Mouse (Mus musculus): Measurements from ENCODE around the gene Clec16a. TPM values are rescaled to one million over a fixed set of nuclear protein-coding genes. Genes with fewer than 3 reads are reported as not detected.

The Clec16a gene
- polyA plus RNA-seq, 1 experiment from 2014 or later, result 69.0 TPM

DNA sequence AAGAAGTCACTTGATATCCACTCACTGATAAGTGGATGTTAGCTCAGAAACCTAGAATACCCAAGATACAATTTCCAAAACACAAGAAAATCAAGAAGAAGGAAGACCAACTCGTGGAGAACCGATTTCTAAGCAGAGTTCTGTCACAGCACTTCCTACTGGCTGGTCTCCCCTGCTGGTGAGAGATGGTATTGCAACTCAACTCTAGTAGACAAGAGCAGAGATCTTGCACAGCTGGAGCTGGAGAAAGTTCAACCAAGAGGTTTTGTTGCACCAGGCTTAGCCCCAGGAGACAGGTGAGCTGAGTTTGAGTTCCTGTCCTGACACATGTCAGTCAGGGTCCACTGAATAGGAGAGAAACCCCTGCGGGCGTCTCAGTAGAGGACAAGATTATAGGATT, 222.0 kb downstream of the Clec16a start:
- no peak overlapping the region for H3K9ac ChIP-seq
- no peaks in the 10 kb centered on the region for H3K9me3 ChIP-seq
- 0 out of 2 replicates have a peak, but pooled peaks cover 5% of the 10 kb centered on the region for H3K4me1 ChIP-seq (replicated peaks)
- H3K27me3 ChIP-seq, result 0 out of 2 replicates have a peak, but pooled peaks cover 3% of the 10 kb centered on the region
- no peak for ATAC-seq (ENCODE audit: low read depth)
- H3K36me3 ChIP-seq, result no peaks in the 10 kb centered on the region
- no peak overlapping the region for H3K4me2 ChIP-seq
- 59% methylated on average over 4 of the region's 4 CpGs for WGBS
- no peak overlapping the region for H3K4me3 ChIP-seq
- no peak overlapping the region for H3K27ac ChIP-seq (replicated peaks)

DNA sequence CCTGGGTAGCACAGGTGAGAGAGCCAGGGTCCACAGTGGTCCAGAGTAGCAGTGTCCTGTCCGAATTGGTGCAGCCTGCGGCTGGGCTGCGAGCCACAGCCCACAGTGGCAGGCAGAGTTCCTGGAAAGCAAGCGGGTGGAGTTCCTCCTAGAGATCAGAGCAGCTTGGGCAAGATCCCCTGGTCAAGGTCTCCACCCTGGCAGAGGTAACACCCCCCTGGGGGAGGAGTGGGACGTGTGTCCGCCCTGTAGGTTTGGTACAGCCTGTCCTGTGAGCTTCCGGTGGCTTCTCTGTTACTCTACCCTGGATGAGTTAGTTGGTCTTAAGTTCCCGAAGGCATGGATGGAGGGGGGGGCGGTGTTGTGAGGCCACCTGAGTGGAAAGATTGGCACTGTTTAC, 223.7 kb downstream of the Clec16a start:
- H3K4me1 ChIP-seq (replicated peaks), result 0 out of 2 replicates have a peak, but pooled peaks cover 5% of the 10 kb centered on the region
- H3K27me3 ChIP-seq, result 0 out of 2 replicates have a peak, but pooled peaks cover 3% of the 10 kb centered on the region
- H3K36me3 ChIP-seq, result no peaks in the 10 kb centered on the region
- no peaks in the 10 kb centered on the region for H3K9me3 ChIP-seq
- ATAC-seq (ENCODE audit: low read depth), result no peak
- H3K4me3 ChIP-seq, result no peak overlapping the region
- no peak overlapping the region for H3K9ac ChIP-seq
- WGBS, result 61% methylated on average over 9 of the region's 9 CpGs
- no peak overlapping the region for H3K4me2 ChIP-seq
- H3K27ac ChIP-seq (replicated peaks), result no peak overlapping the region

DNA sequence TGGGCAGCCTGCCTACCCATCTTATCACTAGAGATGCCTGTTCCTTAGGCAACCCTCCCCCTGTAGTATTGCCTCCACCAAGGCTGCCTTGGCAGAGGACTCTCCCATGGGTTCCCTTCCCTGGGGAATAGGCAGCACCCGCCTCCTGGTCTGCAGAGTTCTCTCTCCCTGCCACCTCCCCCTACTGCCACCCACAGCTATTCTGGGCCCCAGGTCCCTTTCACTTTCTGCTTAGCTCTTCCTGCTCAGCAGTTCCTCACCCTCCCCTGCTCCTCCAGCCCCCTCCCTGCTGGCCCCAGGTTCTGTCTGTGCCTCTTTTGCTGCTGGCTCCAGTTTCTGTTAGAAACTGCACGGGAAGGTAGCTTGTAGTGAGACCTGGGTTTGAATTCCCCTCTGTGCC, 224.5 kb downstream of the Clec16a start:
- Histone ChIP-seq H3K9me3 (no peaks in the 10 kb centered on the region), H3K4me1 (replicated peaks) (0 out of 2 replicates have a peak, but pooled peaks cover 5% of the 10 kb centered on the region), H3K9ac (no peak overlapping the region), H3K27ac (replicated peaks) (no peak overlapping the region), H3K4me3 (no peak overlapping the region), H3K4me2 (no peak overlapping the region), H3K36me3 (no peaks in the 10 kb centered on the region), H3K27me3 (0 out of 2 replicates have a peak, but pooled peaks cover 3% of the 10 kb centered on the region)
- ATAC-seq (ENCODE audit: low read depth), result no peak
- WGBS, result 43% methylated on average over 2 of the region's 2 CpGs

DNA sequence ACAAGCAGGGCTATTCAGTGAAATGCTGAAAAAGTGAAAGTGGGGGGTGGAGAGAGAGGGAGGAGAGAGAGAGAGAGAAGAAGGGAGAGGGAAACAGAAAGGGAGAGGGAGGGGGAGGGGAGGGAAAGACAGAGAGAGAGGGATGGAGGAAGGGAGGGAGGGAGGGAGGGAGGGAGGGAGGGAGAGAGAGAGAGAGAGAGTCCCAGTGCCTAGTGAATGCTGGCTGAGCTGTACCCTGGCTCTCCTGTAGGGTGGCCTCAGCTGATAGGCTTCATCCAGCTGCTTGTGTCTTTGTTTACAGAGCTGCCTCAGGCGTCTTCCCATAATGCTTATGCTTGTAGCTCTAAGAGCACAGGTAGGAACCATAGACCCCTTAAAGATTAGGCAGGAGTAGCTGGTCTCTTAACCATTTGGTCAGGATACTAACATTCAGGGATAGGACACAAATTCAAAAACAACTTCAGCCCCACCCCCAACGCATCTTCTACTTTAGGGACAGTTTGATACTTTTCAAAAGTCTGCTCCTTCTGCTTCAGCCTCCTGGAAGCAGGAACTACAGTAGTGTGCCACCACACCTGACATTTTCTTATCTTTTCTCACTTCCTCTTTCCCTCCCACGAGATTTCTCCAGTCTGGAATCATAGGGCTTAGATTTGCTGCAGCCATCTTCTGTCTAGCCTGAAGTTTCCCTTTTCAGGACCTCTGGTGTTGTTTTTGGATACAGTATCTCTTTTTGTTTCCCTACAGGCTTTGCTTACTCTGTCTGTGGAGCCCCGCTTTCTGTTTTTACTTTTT, 225.6 kb downstream of the Clec16a start:
- Histone ChIP-seq H3K27ac (replicated peaks) (no peak overlapping the region), H3K9me3 (no peaks in the 10 kb centered on the region), H3K4me2 (no peak overlapping the region), H3K27me3 (0 out of 2 replicates have a peak, but pooled peaks cover 3% of the 10 kb centered on the region), H3K4me3 (no peak overlapping the region), H3K36me3 (no peaks in the 10 kb centered on the region), H3K9ac (no peak overlapping the region), H3K4me1 (replicated peaks) (0 out of 2 replicates have a peak, but pooled peaks cover 5% of the 10 kb centered on the region)
- WGBS, result 68% methylated on average over 4 of the region's 4 CpGs
- no peak for ATAC-seq (ENCODE audit: low read depth)

DNA sequence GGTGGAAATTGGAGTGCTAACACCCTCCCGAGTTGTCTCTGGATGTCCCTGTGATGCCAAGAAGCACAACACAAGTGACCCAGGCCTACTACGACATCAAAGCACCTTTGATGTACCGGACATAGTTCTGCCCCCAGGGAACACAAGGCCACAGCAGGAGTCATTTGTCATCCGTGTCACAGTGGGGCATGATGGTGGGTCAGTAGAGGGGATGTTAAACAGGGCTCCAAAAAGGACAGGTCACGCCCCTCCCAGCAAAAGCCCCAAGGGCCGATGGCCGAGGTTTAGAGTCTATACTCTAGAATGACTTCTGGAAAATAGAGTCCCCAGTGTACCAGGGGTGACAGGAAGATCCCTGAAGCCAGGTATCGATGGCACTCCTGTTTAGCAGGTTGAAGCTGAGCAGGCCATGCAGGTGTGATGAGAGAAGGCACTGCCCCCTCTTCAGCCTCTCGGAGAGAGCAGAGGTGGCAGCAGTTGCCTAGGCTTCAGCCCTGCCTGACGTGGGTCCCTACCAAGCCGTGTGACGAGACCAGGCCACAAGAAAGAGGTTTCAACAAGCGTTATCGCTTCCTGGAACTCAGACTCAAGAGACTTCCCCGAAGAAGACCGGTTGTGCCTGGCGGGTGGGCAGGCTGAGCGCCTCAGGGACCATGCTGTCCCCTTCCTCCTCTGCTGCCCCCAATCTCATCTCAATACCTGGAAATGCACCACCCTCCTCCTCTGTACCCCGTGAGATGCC, 226.8 kb downstream of the Clec16a start:
- Histone ChIP-seq H3K27me3 (0 out of 2 replicates have a peak, but pooled peaks cover 3% of the 10 kb centered on the region), H3K4me2 (no peak overlapping the region), H3K4me3 (no peak overlapping the region), H3K27ac (replicated peaks) (no peak overlapping the region), H3K9me3 (no peaks in the 10 kb centered on the region), H3K36me3 (no peaks in the 10 kb centered on the region), H3K9ac (no peak overlapping the region), H3K4me1 (replicated peaks) (0 out of 2 replicates have a peak, but pooled peaks cover 5% of the 10 kb centered on the region)
- 48% methylated on average over 19 of the region's 19 CpGs for WGBS
- no peak for ATAC-seq (ENCODE audit: low read depth)

DNA sequence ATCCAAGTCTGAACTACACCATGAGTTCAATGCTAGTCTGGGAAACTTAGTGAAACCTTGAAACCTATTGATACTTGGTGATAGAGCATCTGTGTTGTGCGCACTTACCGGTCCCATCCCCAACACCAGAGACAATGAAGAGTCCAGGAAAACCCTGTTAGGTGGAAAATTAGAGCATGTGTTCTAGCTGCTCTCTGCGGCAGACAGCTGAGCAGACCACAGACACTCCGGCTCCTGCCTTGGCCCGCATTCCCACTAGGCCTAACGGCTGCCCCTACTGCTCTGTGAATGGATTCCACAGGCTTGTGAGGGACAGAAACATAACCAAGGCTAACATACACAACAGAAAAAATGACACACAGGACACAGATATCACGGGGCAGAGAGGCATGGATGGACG, 228.4 kb downstream of the Clec16a start:
- Histone ChIP-seq H3K4me1 (replicated peaks) (0 out of 2 replicates have a peak, but pooled peaks cover 5% of the 10 kb centered on the region), H3K9ac (no peak overlapping the region), H3K27me3 (0 out of 2 replicates have a peak, but pooled peaks cover 3% of the 10 kb centered on the region), H3K36me3 (no peaks in the 10 kb centered on the region), H3K27ac (replicated peaks) (no peak overlapping the region), H3K4me2 (no peak overlapping the region), H3K9me3 (no peaks in the 10 kb centered on the region), H3K4me3 (no peak overlapping the region)
- no peak for ATAC-seq (ENCODE audit: low read depth)
- 89% methylated on average over 8 of the region's 8 CpGs for WGBS

DNA sequence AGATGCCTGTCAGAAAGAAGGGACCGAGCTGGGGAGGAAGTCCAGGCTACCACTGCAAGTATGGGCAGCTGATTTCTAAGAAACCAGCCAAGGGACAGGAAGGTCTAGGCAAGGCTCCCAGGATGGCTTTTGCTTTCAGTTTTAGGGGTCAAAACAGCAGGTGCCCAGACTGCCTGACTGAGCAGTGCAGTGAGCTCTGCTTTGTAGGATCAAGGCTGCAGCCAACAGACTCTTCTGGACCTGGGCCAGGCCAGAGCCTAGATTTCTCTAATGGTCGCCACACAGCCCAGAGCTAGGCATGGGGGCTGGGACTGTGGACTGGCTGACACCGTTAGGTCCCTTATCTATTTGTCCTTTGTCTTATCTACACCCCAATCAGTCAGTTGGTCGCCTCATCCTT, 229.6 kb downstream of the Clec16a start:
- no peak for ATAC-seq (ENCODE audit: low read depth)
- no peak overlapping the region for H3K4me2 ChIP-seq
- no peaks in the 10 kb centered on the region for H3K36me3 ChIP-seq
- 0 out of 2 replicates have a peak, but pooled peaks cover 3% of the 10 kb centered on the region for H3K4me1 ChIP-seq (replicated peaks)
- H3K27ac ChIP-seq (replicated peaks), result no peak overlapping the region
- 84% methylated on average over 4 of the region's 4 CpGs for WGBS
- no peak overlapping the region for H3K9ac ChIP-seq
- no peaks in the 10 kb centered on the region for H3K9me3 ChIP-seq
- no peak overlapping the region for H3K4me3 ChIP-seq
- no peaks in the 10 kb centered on the region for H3K27me3 ChIP-seq

DNA sequence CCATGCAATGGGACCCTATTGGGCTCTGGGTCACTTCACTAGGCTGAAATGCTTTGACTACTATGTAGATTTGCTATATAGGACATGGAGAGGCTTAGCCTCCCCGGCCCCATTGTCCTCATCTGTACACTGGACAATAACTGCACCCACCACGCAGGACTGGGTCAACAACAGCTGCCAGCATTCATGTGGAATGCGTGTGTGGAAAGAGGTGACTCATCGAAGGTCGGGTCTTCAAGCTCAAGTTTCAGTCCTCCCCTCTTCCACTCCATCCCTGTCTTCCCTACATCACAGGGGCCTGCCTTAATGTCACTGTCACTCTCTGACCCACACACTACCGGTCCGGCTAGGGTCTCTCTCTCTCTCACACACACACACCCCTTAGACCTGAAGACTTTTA, 231.2 kb downstream of the Clec16a start:
- Histone ChIP-seq H3K4me3 (no peak overlapping the region), H3K27me3 (no peaks in the 10 kb centered on the region), H3K9ac (no peak overlapping the region), H3K36me3 (no peaks in the 10 kb centered on the region), H3K27ac (replicated peaks) (no peak overlapping the region), H3K9me3 (no peaks in the 10 kb centered on the region), H3K4me1 (replicated peaks) (no peaks in the 10 kb centered on the region), H3K4me2 (no peak overlapping the region)
- 71% methylated on average over 7 of the region's 7 CpGs for WGBS
- no peak for ATAC-seq (ENCODE audit: low read depth)

DNA sequence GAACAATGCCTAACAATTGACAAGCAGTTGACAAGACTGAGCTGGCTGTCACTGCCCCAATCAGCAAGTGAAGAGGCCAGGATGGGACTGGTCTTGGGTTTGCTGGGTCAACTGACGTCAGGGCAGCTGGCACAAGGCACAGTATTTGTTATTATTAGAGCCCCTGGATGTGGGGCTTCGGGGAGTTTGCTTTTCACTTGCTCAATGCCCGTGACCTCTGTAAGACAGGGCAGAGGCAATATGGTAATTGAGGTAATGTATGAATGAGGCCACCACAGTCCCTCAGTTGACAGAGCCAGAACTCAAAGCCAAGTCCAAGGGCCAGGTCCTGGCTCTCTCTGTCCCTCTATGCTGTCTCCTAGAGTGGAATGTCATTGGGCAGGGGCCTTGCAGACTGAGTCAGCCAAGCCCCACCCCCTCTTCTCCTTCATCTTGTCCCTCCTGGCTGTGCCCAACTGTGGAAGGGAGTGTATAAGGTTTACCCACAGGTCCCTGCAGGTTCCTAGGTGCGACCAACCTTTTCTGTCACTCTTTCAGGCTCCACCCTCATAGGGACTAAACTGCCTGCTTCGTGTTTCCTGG, 232.5 kb downstream of the Clec16a start:
- Histone ChIP-seq H3K4me2 (no peak overlapping the region), H3K27ac (replicated peaks) (no peak overlapping the region), H3K4me1 (replicated peaks) (peaks cover 9% of the 10 kb centered on the region), H3K9me3 (no peaks in the 10 kb centered on the region), H3K4me3 (no peak overlapping the region), H3K36me3 (no peaks in the 10 kb centered on the region), H3K27me3 (peaks cover 4% of the 10 kb centered on the region), H3K9ac (no peak overlapping the region)
- no peak for ATAC-seq (ENCODE audit: low read depth)
- 62% methylated on average over 5 of the region's 5 CpGs for WGBS

DNA sequence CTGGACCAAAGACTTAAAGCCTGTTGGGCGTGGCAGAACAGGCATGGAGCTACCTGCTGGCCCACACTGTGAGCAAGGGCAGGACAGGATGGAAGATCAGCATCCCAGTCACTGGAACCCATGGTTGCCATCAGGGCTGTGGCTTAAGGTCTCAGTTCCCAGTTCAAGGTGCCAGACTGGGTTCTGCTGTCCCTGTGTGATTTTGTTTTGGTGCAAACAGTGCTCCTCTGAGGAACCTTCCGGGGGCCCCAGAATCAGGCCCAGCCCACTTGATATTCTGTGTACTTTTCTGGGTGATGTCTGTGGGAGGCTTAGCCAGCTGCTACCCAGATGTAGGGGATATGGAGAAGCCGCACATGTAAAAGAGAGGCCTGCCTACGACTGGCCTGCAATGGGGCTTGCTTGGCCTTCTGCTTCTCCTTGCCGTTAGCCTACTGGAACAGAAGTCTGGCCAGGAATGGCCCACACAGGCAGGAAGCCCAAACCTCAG, 235.5 kb downstream of the Clec16a start:
- Histone ChIP-seq H3K27me3 (peaks cover 24% of the 10 kb centered on the region), H3K36me3 (no peaks in the 10 kb centered on the region), H3K9me3 (no peaks in the 10 kb centered on the region), H3K9ac (no peak overlapping the region), H3K4me1 (replicated peaks) (peaks cover 31% of the 10 kb centered on the region), H3K4me2 (no peak overlapping the region), H3K27ac (replicated peaks) (no peak overlapping the region), H3K4me3 (no peak overlapping the region)
- no peak for ATAC-seq (ENCODE audit: low read depth)
- WGBS, result 83% methylated on average over 5 of the region's 5 CpGs

DNA sequence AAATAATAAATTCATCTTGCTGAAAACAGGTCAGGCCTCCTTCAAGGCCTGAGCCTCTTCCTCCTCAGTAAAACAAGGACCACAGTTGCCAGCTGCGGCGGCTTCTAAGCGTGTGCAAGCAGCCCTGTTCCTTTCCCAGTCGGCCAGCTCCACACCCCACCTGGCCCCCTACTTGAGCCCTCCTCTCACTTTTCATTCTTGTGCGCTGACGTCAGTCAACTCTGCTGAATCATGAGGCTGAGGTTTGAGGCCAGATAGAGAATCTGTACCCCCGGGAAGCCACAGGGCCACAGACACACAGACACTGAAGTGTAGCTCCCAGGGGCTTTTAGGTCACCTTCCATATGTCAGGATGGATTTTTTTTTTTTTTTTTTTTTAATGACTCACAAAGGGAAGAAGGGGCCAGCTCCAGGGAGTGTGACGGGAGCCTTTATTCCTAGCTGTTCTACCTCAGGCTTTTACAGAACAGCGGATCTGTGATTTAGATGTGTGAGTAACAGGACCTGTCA, 236.8 kb downstream of the Clec16a start:
- Histone ChIP-seq H3K9ac (peak overlapping the region; percentile 41; the same call in 1 of the 2 replicates), H3K4me3 (no peak overlapping the region), H3K27me3 (peaks cover 24% of the 10 kb centered on the region), H3K9me3 (no peaks in the 10 kb centered on the region), H3K4me1 (replicated peaks) (peaks cover 43% of the 10 kb centered on the region), H3K36me3 (no peaks in the 10 kb centered on the region), H3K4me2 (no peak overlapping the region; the same call in 1 of the 2 replicates), H3K27ac (replicated peaks) (no peak overlapping the region)
- no peak for ATAC-seq (ENCODE audit: low read depth)
- 55% methylated on average over 9 of the region's 9 CpGs for WGBS

Measured in neural tube, embryonic 13.5 days (tissue).